Mouse (Mus musculus): ENCODE results near the gene Olfr1154.

Olfr1154 gene

GRCm38 (mm10) chr2:87905066-87905465 lies at the start of gene Olfr1154:
Gene Olfr1154, minus strand, starts transcription at chr2:87905166.
- DNase-seq (ENCODE audit: low spot score) = no peak

- no peak for DNase-seq (ENCODE audit: low spot score)
Observed at GRCm38 (mm10) chr2:87953000-87953399, 48.0 kb upstream of the Olfr1154 start, which contains the start of gene Olfr1156. Gene Olfr1156, minus strand, starts transcription at chr2:87953100.

GRCm38 (mm10) chr2:87945037-87945436 lies 40.1 kb upstream of the Olfr1154 start, which contains the start of gene Olfr1155:
Gene Olfr1155, minus strand, starts transcription at chr2:87945137.
- no peak for DNase-seq (ENCODE audit: low spot score)

- no peak for DNase-seq (ENCODE audit: low spot score)
Observed at GRCm38 (mm10) chr2:87894662-87895061, 10.3 kb downstream of the Olfr1154 start, which contains the start of gene Olfr1153. Gene Olfr1153, plus strand, starts transcription at chr2:87894962.

GRCm38 (mm10) chr2:87866192-87866591 lies 38.8 kb downstream of the Olfr1154 start, which contains the start of gene Olfr1152:
Gene Olfr1152, plus strand, starts transcription at chr2:87866492.
- no peak for DNase-seq (ENCODE audit: low spot score)

- DNase-seq (ENCODE audit: low spot score) = no peak
Observed at GRCm38 (mm10) chr2:87855562-87855961, 49.4 kb downstream of the Olfr1154 start, which contains the start of gene Olfr1151. Gene Olfr1151, plus strand, starts transcription at chr2:87855862.
